Mouse (Mus musculus) Patski (cell line): ENCODE results near the gene Ptch2. TPM values are rescaled to one million over a fixed set of nuclear protein-coding genes. Genes with fewer than 3 reads are reported as not detected.

Source experiments
- ATAC-seq: fragments of 100-300 bp; one replicate; pipeline ENCODE4 v1.8.0; 2021
- CTCF ChIA-PET: fragments of 350-600 bp; sonication (Branson Sonifier 250); formaldehyde crosslinking; loops from one replicate; lab custom pipeline; 2022; ENCODE audit warnings: inconsistent platforms; lab: Charles Lee
- POLR2A ChIA-PET: fragments of 350-600 bp; sonication (Branson Sonifier 250); formaldehyde crosslinking; loops from one replicate; lab custom pipeline; 2022; ENCODE audit warnings: antibody characterized with exemption, inconsistent platforms; lab: Charles Lee
- DNase-seq: peaks from one replicate; pipeline ENCODE4 v3.0.0-alpha.2; 2011; ENCODE audit warnings: low read depth, low spot score
- H3K27me3 ChIP-seq: fragments of 371-371 bp; one replicate; pipeline ENCODE4 v1.5.1; 2021
- CTCF ChIP-seq: fragments of 100-300 bp; IDR thresholded peaks from one replicate; pipeline ENCODE4 v1.5.1; 2021
- in situ Hi-C: fragments of 300-500 bp; cut with MboI; formaldehyde crosslinking; loops from 3 replicates; pipeline ENCODE4 v1.11.1; 2018; ENCODE audit warnings: low pct_unique_long_range_greater_than_20kb, mixed read lengths
- polyA plus RNA-seq: library from polyadenylated mRNA; unstranded; gene quantifications from one replicate; pipeline ENCODE4 v1.2.3, GENCODE M21; 2021

Gene Ptch2
- polyA plus RNA-seq, 1 experiment from 2014 or later: 0.23 TPM

DNA sequence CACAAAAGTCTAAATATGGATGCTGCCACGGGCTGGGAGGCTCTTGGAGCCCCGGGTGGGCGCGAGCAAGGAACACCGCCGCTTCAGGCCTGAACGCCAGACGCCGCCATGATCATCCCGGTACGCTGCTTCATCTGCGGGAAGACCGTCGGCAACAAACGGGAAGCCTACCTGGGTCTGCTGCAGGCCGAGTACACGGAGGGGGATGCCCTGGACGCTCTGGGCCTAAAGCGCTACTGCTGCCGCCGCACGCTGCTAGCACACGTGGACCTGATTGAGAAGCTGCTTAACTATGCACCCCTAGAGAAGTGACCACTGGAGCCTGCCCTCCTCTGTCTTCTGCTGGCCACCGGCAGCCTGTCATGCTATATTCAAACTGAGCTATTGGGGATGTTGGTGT lies 52.9 kb downstream of the Ptch2 start:
- no peak for DNase-seq
- ChIA-PET CTCF (no interaction called here), POLR2A (interaction anchor here (0.7 to 1.8 kb wide), 4 partner anchors 28 to 1283 kb away, joined by 3 to 6 read pairs (median 4); no protein-coding TSS in a partner anchor)
- no peaks in the 10 kb centered on the region for H3K27me3 ChIP-seq
- in situ Hi-C loops: no loop called here
- ATAC-seq: no peak
- TF ChIP-seq CTCF: no peak

DNA sequence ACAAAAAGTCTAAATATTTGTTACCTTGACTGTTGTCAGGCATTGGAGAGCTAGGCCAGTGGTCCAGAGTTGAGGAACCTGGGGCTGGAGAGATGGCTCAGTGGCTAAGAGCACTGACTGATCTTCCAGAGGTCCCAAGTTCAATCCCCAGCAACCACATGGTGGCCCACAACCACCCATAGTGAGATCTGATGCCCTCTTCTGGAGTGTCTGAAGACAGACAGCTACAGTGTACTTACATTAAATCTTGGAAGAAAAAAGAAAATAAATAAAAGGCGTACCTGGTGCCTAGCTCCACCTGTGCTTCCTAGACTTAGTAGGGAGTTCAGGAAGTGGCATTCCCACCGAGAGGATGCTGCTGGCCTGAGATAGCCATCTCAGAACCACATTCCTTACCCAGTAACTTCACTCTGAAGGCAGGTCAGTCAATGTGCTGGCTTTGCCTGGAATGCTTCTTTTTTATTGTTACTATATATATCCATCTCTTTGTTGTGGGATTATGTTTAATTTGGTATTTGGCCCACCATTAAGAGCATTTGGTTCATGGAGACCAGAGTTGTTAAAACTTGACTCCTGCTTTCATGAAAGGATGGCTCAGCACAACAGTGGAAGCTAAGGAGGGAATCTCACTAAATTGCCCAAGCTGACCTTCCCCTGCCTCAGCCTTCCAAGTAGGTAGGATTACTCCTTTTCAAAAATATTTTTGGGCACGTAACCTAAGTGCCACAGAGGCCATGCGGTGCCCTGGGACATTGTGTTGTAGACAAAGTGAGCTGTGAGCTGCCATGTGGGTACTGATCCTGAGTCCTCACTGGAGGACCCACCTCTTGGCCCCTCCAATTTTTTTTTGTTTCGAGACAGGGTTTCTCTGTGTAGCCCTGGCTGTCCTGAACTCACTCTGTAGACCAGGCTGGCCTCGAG lies 53.7 kb downstream of the Ptch2 start:
- TF ChIP-seq CTCF: no peak
- DNase-seq (no peak), ATAC-seq (no peak)
- ChIA-PET CTCF (no interaction called here), POLR2A (interaction anchor here (0.7 to 1.8 kb wide), 3 partner anchors 27 to 1282 kb away, joined by 3 to 6 read pairs (median 4); no protein-coding TSS in a partner anchor)
- H3K27me3 ChIP-seq: no peaks in the 10 kb centered on the region
- in situ Hi-C loops: loop anchor here (5.0 kb wide), 1 partner anchor 68 kb away; no protein-coding TSS in a partner anchor

DNA sequence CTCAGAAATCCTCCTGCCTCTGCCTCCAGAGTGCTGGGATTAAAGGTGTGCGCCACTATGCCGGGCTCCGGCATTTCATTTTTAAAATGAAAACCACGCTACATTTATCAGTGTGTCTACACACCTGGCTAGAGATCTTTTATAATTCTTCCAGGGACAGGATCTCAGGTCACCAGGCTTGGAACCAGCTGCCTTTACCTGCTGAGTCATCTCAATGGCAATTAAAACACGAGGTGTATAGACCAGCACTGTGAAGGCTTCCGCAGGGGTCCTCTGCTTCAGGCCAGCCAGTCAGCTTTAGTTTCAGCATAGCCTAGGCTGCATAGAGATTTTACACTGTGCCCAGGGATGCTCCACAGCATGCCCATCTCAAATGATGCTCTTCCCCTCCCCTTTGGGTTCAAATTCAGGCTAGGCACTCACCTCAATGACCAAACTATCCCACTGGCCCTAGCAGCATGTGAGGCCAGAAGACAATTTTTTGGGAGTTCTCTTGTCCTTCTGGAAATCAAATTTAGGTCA lies 54.4 kb downstream of the Ptch2 start:
- in situ Hi-C loops: loop anchor here (5.0 kb wide), 1 partner anchor 67 kb away; no protein-coding TSS in a partner anchor
- ChIA-PET CTCF (no interaction called here), POLR2A (no interaction called here)

DNA sequence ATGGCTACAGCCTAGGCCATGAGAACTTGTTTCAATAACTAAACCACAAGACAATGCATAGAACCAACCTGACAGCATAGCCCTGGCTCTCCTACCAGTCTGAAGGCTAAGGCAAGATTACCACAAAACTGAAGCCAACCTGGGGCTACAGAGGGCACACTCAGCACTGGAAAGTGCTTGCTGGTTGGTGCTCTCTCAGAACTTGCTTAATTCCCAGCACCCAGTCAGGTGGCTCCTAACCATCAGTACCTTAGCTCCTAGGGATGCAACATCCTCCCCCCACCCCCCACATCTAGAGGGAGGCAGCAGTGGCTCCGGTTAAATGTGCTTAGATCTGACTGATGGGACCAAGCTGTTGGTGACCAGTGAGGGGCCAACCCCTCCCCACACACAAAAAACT lies 55.5 kb downstream of the Ptch2 start:
- TF ChIP-seq CTCF: no peak
- POLR2A ChIA-PET: no interaction called here
- CTCF ChIA-PET: interaction anchor here (0.7 kb wide), 1 partner anchor 149 kb away, joined by 3 read pairs; no protein-coding TSS in a partner anchor
- no peaks in the 10 kb centered on the region for H3K27me3 ChIP-seq
- in situ Hi-C loops: loop anchor here (5.0 kb wide), 1 partner anchor 66 kb away; no protein-coding TSS in a partner anchor
- ATAC-seq: no peak
- no peak for DNase-seq

More for the DNA sequence above, 54.4 kb downstream of the Ptch2 start:
- ATAC-seq (no peak), DNase-seq (no peak)
- no peaks in the 10 kb centered on the region for H3K27me3 ChIP-seq
- no peak for TF ChIP-seq CTCF

DNA sequence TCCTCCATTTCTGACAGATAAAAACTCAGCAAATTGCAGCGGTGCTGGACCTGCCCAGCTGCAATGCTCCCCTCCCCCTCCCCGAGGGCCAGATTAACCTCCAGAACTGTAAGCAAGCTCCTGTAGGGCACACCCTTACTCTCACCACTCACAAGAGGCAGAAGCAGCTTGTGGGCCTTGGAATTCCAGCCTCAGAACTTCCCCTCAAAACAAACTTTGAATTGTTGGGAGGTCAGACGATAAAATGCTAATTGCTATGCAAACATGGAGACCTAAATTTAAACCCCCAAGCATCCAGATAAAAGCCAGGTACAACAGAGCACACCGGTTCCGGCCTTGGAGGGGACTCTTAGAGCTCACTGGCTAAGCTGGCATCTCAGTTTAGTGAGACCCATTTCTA lies 56.8 kb downstream of the Ptch2 start:
- DNase-seq: no peak
- TF ChIP-seq CTCF: no peak
- ChIA-PET POLR2A (no interaction called here), CTCF (interaction anchor here (0.9 to 1.2 kb wide), 2 partner anchors 32 to 37 kb away, joined by 3 to 4 read pairs; no protein-coding TSS in a partner anchor)
- H3K27me3 ChIP-seq: no peaks in the 10 kb centered on the region
- ATAC-seq: no peak
- in situ Hi-C loops: loop anchor here (5.0 kb wide), 1 partner anchor 65 kb away; no protein-coding TSS in a partner anchor

DNA sequence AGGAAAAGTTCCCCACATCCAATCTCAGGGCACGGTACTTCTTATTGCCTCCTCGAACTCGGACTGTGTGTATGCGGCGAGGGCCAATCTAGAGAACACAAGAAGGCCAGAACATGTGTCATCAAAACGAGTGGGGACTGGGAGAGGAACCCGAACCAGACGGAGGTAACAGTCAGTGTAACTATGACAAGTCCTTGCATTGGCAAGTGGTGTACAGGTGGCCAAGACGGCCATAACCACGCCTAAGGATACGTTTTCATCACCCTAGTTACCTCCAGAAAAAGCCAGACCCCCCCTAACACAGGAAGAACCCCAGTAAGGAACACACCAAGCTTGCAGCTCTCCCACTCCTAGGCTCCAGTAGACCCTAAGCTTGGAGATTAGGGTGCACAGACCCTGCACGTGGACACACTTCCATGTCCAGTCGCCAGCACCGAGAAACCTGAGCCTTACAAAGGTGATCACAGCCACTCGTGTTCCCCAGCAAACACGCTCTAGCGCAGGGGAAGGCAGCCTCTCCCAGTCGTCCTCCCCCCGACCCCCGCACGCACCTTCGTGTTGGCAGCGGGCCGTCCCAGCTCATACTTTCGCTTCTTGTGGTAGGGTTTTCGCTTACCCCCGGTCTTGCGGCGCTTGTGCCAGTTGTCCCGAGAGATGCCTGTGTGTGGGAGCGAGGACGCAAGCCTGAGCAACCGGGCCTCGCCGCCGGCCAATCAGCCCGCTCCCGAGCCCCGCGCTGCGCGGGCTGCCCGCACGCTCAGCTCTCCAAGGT lies 59.3 kb downstream of the Ptch2 start:
- H3K27me3 ChIP-seq: no peaks in the 10 kb centered on the region
- no peak for TF ChIP-seq CTCF
- in situ Hi-C loops: no loop called here
- DNase-seq (no peak), ATAC-seq (peak; percentile 22)
- ChIA-PET CTCF (interaction anchor here (0.9 to 4.0 kb wide), 3 partner anchors 9 to 23 kb away, joined by 3 to 13 read pairs (median 3); no protein-coding TSS in a partner anchor), POLR2A (interaction anchor here (1.1 to 1.9 kb wide), 6 partner anchors 9 to 26 kb away, joined by 3 to 6 read pairs (median 4); no protein-coding TSS in a partner anchor)

DNA sequence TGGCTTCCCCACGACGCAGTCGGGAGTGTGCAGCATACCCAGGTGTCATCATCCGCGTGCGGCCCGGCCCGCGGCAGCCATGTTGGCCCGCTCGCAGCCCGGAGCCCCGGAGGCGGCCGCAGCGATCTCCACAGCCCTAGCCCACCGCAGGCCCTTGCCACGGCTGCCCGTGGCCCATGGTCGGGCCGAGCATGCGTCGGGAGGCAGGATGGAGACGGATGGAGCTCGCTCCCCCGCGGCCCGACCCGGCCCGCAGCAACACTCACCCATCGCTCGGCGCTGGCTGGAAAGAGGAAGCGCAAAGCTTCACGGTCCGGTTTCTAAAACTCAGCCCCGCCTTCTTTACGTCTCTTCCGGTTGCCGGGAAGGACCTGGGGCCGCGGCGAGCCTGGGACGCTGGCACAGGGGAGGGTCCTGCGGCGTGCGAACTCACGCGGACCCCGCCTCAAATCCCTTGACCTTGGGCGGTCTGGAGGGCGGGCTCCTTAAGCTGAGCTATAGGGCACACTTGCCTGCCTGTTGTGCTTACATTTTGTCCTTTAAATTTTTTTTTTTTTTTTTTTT lies 60.0 kb downstream of the Ptch2 start, which contains the start of gene Rps8:
TSS of gene Rps8 (minus strand) at position 452 of the 564 bp plus-strand sequence.
- TF ChIP-seq CTCF: no peak
- ChIA-PET POLR2A (interaction anchor here (0.7 to 1.9 kb wide), 7 partner anchors 9 to 57 kb away, joined by 3 to 6 read pairs (median 4); no protein-coding TSS in a partner anchor), CTCF (interaction anchor here (0.9 to 4.0 kb wide), 3 partner anchors 10 to 22 kb away, joined by 3 to 13 read pairs (median 3); no protein-coding TSS in a partner anchor)
- ATAC-seq (peak; percentile 82), DNase-seq (peak; percentile 33)
- no peaks in the 10 kb centered on the region for H3K27me3 ChIP-seq
- in situ Hi-C loops: no loop called here

DNA sequence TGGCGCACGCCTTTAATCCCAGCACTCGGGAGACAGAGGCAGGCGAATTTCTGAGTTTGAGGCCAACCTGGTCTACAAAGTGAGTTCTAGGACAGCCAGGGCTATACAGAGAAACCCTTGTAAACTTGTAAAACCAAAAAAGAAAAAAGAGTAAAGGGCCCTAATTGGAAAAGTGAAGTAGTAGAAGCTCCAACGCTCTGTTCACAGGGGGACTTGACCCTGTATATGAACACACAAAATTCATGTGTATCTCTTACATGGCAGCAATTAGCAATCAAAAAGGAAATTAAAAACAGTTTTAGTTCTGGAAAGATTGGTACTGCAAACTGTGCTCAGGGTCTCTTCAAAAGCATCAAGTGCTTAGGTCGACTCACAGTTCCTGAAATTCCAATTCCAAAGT lies 60.5 kb downstream of the Ptch2 start:
- H3K27me3 ChIP-seq: no peaks in the 10 kb centered on the region
- ChIA-PET POLR2A (interaction anchor here (0.7 to 1.9 kb wide), 5 partner anchors 13 to 57 kb away, joined by 3 to 6 read pairs (median 3); no protein-coding TSS in a partner anchor), CTCF (interaction anchor here (0.9 to 4.0 kb wide), 3 partner anchors 10 to 22 kb away, joined by 3 to 13 read pairs (median 3); no protein-coding TSS in a partner anchor)
- DNase-seq (no peak), ATAC-seq (no peak)
- no peak for TF ChIP-seq CTCF
- in situ Hi-C loops: no loop called here

DNA sequence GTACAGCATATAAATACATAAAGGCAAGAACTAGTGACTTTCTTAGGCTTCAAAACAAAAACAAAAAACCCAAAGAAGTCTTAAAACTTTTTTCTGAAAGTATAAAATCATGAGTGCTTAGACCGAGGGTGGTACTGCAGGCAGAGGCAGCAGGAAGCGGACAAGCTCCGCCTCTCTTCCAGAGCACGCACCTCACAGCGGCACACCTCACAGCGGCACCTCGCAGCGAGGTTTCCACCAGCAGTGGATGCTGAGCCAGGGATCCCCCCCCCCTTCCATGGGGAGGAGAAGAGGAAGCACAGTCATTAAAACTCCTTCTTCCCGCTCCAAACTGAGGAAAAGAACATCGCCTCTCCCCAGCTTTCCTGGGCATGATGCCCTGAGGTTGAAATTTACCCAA lies 63.8 kb downstream of the Ptch2 start:
- DNase-seq: no peak
- no peak for TF ChIP-seq CTCF
- ChIA-PET CTCF (interaction anchor here (1.3 to 2.1 kb wide), 3 partner anchors 10 to 17 kb away, joined by 4 to 5 read pairs (median 5); no protein-coding TSS in a partner anchor), POLR2A (no interaction called here)
- in situ Hi-C loops: no loop called here
- no peaks in the 10 kb centered on the region for H3K27me3 ChIP-seq
- ATAC-seq: no peak
